Mouse (Mus musculus): ENCODE results near the gene Rps3. TPM values are rescaled to one million over a fixed set of nuclear protein-coding genes. Genes with fewer than 3 reads are reported as not detected.

Gene Rps3
- total RNA-seq, 2 experiments from 2014 or later: 380 to 408 TPM

GRCm38 (mm10) chr7:99447323-99447722 is 36.2 kb downstream of the Rps3 start:
- intact Hi-C loops (cut with DNase I): no loop called here
- DNase-seq: no peak

DNA sequence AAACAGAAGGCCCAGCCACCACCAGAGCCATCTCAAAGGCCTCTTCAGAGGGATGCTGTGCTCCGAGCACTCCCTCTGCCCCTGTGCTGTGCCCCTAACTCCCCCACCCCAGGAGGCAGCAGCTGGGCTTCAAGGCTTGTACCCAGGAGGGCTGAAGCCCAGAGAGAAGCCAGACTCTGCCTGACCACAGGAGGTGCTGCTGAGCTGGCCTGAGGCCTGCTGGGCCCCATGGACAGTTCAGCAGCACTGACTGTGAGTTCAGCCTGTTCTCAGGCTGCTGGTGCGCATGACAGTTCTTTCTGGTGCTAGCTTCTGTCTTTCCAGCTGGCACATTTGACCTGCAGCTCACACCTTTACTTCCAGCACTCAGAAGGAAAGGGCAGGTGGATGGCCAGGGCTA is 37.7 kb downstream of the Rps3 start:
- no peak for DNase-seq
- intact Hi-C loops (cut with DNase I): no loop called here

DNA sequence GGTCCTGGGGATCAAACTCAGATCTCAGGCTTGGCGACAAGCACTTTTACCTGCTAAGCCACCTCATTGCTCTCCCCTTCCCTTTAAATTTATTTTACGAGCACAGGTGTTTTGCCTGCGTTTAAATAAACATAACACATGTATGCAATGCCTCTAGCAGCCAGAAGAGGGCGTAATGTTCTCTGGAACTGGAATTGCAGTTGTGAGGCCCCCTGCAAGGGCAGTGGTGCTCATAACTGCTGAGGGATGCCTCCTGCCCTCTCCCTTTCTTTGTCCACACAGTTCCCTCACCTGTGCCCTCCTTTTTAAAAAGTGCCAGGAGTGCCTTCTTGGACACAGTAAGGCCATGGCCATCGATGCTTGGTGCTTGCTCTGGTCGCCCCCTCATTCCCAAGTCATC is 39.5 kb downstream of the Rps3 start:
- intact Hi-C loops (cut with DNase I): no loop called here
- DNase-seq: no peak

GRCm38 (mm10) chr7:99443164-99443563 is 40.4 kb downstream of the Rps3 start:
- intact Hi-C loops (cut with DNase I): loop anchor here (2.0 kb wide), 1 partner anchor 14 kb away; no protein-coding TSS in a partner anchor
- no peak for DNase-seq

- peak; percentile 89 to 91 for DNase-seq
- intact Hi-C loops (cut with DNase I): loop anchor here (2.0 kb wide), 1 partner anchor 13 kb away; no protein-coding TSS in a partner anchor
Observed at GRCm38 (mm10) chr7:99441534-99442072, 41.9 kb downstream of the Rps3 start.

GRCm38 (mm10) chr7:99438881-99439280 is 44.7 kb downstream of the Rps3 start:
- no peak for DNase-seq
- intact Hi-C loops (cut with DNase I): no loop called here

DNA sequence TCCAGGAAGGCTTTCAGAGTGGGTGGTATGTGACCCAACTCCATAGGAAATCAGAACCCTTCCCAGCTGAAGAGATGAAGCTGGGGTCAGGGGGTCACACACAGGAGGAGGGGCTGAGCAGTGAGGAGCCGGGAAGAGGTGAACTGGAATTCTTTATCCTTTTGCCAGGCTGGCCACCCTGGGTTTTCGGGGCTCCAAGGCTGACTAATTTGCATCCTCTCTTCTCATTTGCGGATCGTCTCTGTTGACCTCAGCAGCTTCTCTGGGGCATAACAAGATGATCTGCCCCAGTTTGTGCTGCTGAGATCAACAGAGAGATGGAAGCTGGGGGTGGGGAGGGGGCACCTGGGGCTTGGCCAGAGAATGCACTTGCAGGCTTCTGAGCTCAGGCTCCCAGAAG is 47.0 kb downstream of the Rps3 start:
- DNase-seq: no peak
- intact Hi-C loops (cut with DNase I): no loop called here

GRCm38 (mm10) chr7:99434672-99435250 is 48.8 kb downstream of the Rps3 start:
- intact Hi-C loops (cut with DNase I): no loop called here
- no peak for DNase-seq

DNA sequence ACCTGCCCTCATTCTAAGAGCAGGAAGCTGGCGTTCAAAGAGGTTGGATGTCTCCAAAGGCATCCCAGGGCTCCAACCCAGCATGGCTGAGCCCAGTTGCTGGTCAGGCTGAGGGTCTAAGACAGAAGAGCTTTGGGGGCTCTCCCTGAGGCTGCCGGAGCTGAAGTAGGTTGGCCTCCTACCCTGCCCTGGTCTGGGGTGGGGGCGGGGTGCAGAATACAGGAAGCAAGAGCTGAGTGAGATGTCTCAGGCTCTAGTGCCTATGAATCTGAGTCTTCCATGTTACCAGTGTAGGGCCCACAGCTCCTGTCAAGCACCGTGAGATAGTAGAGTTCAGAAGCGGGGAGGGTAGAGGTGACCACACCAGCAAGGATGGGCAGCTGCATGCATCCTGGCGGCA is 50.7 kb downstream of the Rps3 start:
- intact Hi-C loops (cut with DNase I): no loop called here
- no peak for DNase-seq

DNA sequence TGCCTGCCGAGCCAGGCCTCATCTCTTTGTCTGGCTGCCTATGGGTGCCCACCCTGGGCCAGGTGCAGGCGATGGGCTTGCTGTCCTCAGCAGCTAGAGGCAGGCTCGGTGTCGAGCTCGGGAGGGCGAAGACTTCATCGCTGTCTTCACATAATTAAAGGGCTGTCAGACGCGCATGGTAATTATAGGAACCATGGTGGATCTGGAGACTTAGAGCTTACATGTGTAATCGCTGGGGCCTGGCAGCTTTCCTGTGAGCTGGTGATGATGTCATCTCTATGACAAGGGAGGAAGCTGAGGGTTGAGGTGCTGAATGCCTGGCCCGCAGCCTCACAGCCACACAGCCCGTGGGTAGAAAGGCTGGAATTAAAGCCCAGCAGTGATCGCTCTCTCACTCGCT is 51.3 kb downstream of the Rps3 start:
- intact Hi-C loops (cut with DNase I): no loop called here
- peak; percentile 62 to 71 for DNase-seq

DNA sequence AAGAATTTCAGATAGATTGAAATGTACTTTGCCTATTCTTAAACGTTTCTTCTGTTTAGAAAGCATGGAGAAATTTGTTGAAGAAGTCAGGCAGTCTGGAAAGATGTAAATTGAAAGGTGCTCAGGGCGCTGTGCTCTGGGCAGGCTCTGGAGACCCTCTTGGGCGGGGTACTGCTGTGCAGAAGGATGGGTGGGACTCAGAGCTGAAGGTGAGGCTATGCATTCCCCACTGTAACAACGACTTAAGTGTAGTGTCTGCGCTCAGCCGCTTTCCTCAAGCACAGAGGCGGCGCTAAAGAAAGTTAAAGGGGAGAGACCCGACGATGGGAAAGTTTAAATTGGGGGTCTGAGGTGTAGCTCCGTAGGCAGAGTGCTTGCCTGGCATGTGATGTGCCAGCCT is 53.3 kb downstream of the Rps3 start:
- no peak for DNase-seq
- intact Hi-C loops (cut with DNase I): no loop called here

DNA sequence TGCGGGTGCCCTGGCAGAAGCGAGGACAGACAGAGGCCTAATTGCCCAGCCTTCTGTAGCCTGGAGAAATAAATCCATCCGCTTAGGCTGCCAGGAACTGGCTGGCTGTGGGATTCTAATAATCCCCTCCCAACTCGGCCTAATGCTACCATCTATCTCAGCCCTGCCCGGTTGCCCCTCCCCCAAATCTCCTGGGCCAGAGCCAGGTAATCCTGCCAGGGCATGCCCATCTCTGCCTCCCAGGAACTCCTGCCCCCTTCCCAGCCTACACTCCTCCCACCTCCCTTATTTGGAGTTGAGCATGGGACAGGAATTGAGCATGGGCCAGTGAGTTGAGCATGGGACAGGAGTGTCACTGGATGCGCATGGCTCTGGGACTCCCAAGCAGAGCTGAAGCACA is 53.8 kb downstream of the Rps3 start:
- DNase-seq: no peak
- intact Hi-C loops (cut with DNase I): loop anchor here (2.0 kb wide), 1 partner anchor 13 kb away; no protein-coding TSS in a partner anchor

DNA sequence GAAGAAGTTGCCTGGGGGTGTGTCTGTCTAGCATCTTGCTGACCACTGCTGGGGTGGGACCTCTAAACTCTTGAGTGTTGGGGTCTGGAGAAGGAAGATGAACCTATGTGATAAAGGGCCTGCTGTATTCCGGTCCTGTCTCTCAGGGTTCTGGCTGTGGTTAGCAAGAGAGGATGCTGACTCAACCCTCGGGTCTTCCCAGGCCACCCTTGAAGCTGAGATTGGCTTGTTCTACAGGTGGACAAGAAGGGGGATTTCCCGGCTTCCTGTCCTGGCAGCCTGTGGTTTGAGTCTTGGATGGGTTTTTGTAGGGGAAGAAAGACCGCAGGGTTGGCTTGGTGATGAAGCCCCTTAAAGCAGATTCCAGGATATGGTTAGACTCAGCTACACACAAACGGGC is 54.7 kb downstream of the Rps3 start:
- intact Hi-C loops (cut with DNase I): loop anchor here (2.0 kb wide), 1 partner anchor 14 kb away; no protein-coding TSS in a partner anchor
- DNase-seq: no peak

DNA sequence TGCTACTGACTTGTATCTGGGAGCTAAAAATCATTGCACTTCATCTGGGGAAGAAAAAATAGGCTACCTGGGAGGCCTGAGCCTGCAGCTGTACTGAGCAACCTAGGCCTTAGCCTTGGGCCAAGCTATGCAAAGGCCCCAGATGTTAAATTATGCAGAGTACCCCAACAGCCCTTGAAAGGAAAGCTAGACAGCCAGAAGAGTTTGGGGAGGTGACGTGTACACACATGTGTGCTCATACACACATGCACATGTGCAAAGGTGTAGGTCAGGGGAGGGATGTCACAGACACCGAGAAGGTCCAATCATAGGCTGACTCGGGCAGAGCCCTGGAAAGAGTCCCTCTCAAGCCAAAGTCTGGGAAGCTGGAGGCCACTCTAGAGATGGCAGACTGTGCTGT is 55.6 kb downstream of the Rps3 start:
- DNase-seq: no peak
- intact Hi-C loops (cut with DNase I): loop anchor here (2.0 kb wide), 1 partner anchor 15 kb away; no protein-coding TSS in a partner anchor

Other genes with a start within 250 kb of the Rps3 start
- not detected for gene Mogat2, start 245.1 kb downstream of the Rps3 start, total RNA-seq (2021)
- 1 to 10 TPM; 5.1 to 6.0 TPM for gene Map6, start 216.3 kb downstream of the Rps3 start, total RNA-seq (2021)
- gene Serpinh1, start 130.5 kb downstream of the Rps3 start, total RNA-seq (2021): 100 to 1,000 TPM; 442 to 536 TPM
- 10 to 100 TPM; 40.9 to 43.1 TPM for gene Gdpd5, start 102.3 kb downstream of the Rps3 start, total RNA-seq (2021)
- gene Klhl35, start 17.7 kb downstream of the Rps3 start, total RNA-seq (2021): under 1 TPM; 0.35 to 0.62 TPM
- 10 to 100 TPM; 25.0 to 33.3 TPM for gene Arrb1, start 51.7 kb upstream of the Rps3 start, total RNA-seq (2021)
- gene Tpbgl, start 143.4 kb upstream of the Rps3 start, total RNA-seq (2021): 1 to 10 TPM; 3.1 to 3.5 TPM
- 1 to 10 TPM; 8.0 to 8.7 TPM for gene Slco2b1, start 227.6 kb upstream of the Rps3 start, total RNA-seq (2021)
- gene Olfr520, start 246.5 kb upstream of the Rps3 start, total RNA-seq (2021): under 1 TPM in 1 of 2 experiments, not detected in 1; 0.31 TPM